In genomic region chr1:173447067-173447466, GRCm38 (mm10) we compare ENCODE assay signal across 13 mouse cellular contexts. TPM values are rescaled to one million over a fixed set of nuclear protein-coding genes. Genes with fewer than 3 reads are reported as not detected.
"Had no signal": no experiment of that assay in that cellular context is flagged by ENCODE, and none has a peak within 500 bp of the region (broad histone marks: within the 10 kb centered on the region; RNA-seq: fewer than 3 reads in every experiment).

No protein-coding gene starts in this region.

- DNase-seq: kidney, adult 8-10 months; kidney, postnatal 25 days; left cerebral cortex, postnatal 4 days; lung, adult 18-20 months; lung, postnatal 4 days; right cerebral cortex, postnatal 14 days; thymus, postnatal 4 days had no signal

- ATAC-seq: midbrain, embryonic 16.5 days had no signal

RNA-seq across cellular contexts. Expression of gene Ifi206, which starts 43.8 kb away (rescaled TPM):
- total RNA-seq: layer of hippocampus, adult 18-20 months; layer of hippocampus, postnatal 10 days; left cerebral cortex, postnatal 4 days had no signal
- polyA plus RNA-seq: limb, embryonic 13.5 days; midbrain, embryonic 12.5 days; midbrain, embryonic 16.5 days; neural tube, embryonic 13.5 days had no signal
